Mouse (Mus musculus) brain, embryonic 14.5 days (tissue): ENCODE data around the gene Sass6.

Experiments
- CTCF ChIP-seq: fragments of 200-500 bp; IDR thresholded peaks from 2 replicates; pipeline ENCODE4 v1.5.1; 2012; ENCODE audit warnings: inconsistent platforms, mild to moderate bottlenecking, moderate library complexity, borderline replicate concordance; ENCODE audit not compliant: insufficient read depth, insufficient read length; ENCODE audit errors: extremely low read depth
- POLR2A ChIP-seq: fragments of 200-500 bp; IDR thresholded peaks from 2 replicates; pipeline ENCODE4 v1.6.1; 2012; ENCODE audit warnings: mild to moderate bottlenecking, inconsistent platforms, borderline replicate concordance; ENCODE audit not compliant: poor library complexity, insufficient read depth, insufficient read length, severe bottlenecking; ENCODE audit errors: extremely low read depth

- TF ChIP-seq POLR2A (no peak), CTCF (no peak)
Observed at GRCm38 (mm10) chr3:116562408-116563094, 32.2 kb upstream of the Sass6 start, which contains the start of gene Lrrc39.
